Mouse (Mus musculus) C2C12 (cell line): Measurements from ENCODE around the gene Emb.

Experiments used
- CEBPB ChIP-seq: IDR thresholded peaks from one replicate; pipeline ENCODE4 v1.6.1; 2011; ENCODE audit warnings: low read depth, mild to moderate bottlenecking, control low read depth, moderate library complexity
- CTCF ChIP-seq: IDR thresholded peaks from one replicate; pipeline ENCODE4 v1.5.1; 2011; ENCODE audit not compliant: control insufficient read depth, insufficient read depth, insufficient read length

GRCm38 (mm10) chr13:117235530-117236212 is 27.3 kb downstream of the Emb start:
- TF ChIP-seq CTCF (no peak), CEBPB (no peak)
